Mouse (Mus musculus) embryonic facial prominence, embryonic 11.5 days (tissue): Measurements from ENCODE around the gene Ctsa. TPM values are rescaled to one million over a fixed set of nuclear protein-coding genes. Genes with fewer than 3 reads are reported as not detected.
"Not testable (repeated sequence)": the region's sequence is repeated elsewhere in the genome, so short reads cannot be mapped to it uniquely, and the experiment has no call there.

Experiments used
- ATAC-seq: fragments of 200-750 bp; cut with Nextera tagmentation; replicated peaks from 2 replicates; pipeline ENCODE4 v1.8.0; 2017; ENCODE audit warnings: low read depth; ENCODE audit not compliant: insufficient number of reproducible peaks, low FRiP score, low TSS enrichment
- DNase-seq: peaks from one replicate; pipeline ENCODE4 v3.0.0-alpha.2; 2015; ENCODE audit warnings: low spot score
- H3K27ac ChIP-seq: fragments of 300-500 bp; sonication (generic); replicated peaks from 2 replicates; pipeline ENCODE4 v1.5.1; 2014; ENCODE audit warnings: mild to moderate bottlenecking, low read depth, low read length, control low read depth
- H3K27me3 ChIP-seq: fragments of 300-500 bp; sonication (generic); 2 replicates; pipeline ENCODE4 v1.6.1; 2014; ENCODE audit warnings: mild to moderate bottlenecking, low read length, moderate library complexity, mixed read lengths; ENCODE audit not compliant: control insufficient read depth, insufficient read depth
- H3K36me3 ChIP-seq: fragments of 300-500 bp; sonication (generic); replicated peaks from 2 replicates; pipeline ENCODE4 v1.6.1; 2014; ENCODE audit warnings: low read depth, mild to moderate bottlenecking, low read length, moderate library complexity, mixed read lengths; ENCODE audit not compliant: control insufficient read depth, insufficient read depth
- H3K4me1 ChIP-seq: fragments of 300-500 bp; sonication (generic); 2 replicates; pipeline ENCODE4 v1.6.1; 2014; ENCODE audit warnings: low read length, mixed read lengths; ENCODE audit not compliant: control insufficient read depth, insufficient read depth
- H3K4me2 ChIP-seq: fragments of 300-500 bp; sonication (generic); 2 replicates; pipeline ENCODE4 v1.6.1; 2014; ENCODE audit warnings: low read depth, mild to moderate bottlenecking, control low read depth, low read length, moderate library complexity
- H3K4me3 ChIP-seq: fragments of 300-500 bp; sonication (generic); 2 replicates; pipeline ENCODE4 v1.5.1; 2014; ENCODE audit warnings: low read depth, low read length, control low read depth
- H3K9ac ChIP-seq: fragments of 300-500 bp; sonication (generic); replicated peaks from 2 replicates; pipeline ENCODE4 v1.6.1; 2014; ENCODE audit warnings: mild to moderate bottlenecking, control low read depth, low read length
- H3K9me3 ChIP-seq: fragments of 300-500 bp; sonication (generic); replicated peaks from 2 replicates; pipeline ENCODE4 v1.6.1; 2016; ENCODE audit warnings: mild to moderate bottlenecking, low read length, inconsistent platforms, mixed read lengths; ENCODE audit not compliant: control insufficient read depth
- WGBS: fragments of 180-500 bp; shearing (Covaris S2); extraction: QIAGEN DNeasy Blood & Tissue Kit; methylation state at CpG from one replicate; pipeline ENCODE4 v1.1.7; 2014; 5-methylcytosine and 5-hydroxymethylcytosine counted together
- polyA plus RNA-seq: library from polyadenylated mRNA; unstranded; fragments of >200 nt; fragmentation: Nextera tagmentation; extraction: Ambion mirVana; gene quantifications from 2 replicates; pipeline ENCODE4 v1.2.1, GENCODE M21; 2014

The Ctsa gene
- polyA plus RNA-seq, 1 experiment from 2014 or later, result 102 TPM

- not testable (repeated sequence) for H3K27me3 ChIP-seq, H3K9me3 ChIP-seq, DNase-seq, ATAC-seq, H3K4me2 ChIP-seq, H3K27ac ChIP-seq, H3K9ac ChIP-seq, H3K4me1 ChIP-seq, H3K36me3 ChIP-seq, H3K4me3 ChIP-seq
- 77% methylated on average over 11 of the region's 11 CpGs for WGBS
These were observed 44.9 kb downstream of the Ctsa start for GRCm38 (mm10) chr2:164877376-164878215.

GRCm38 (mm10) chr2:164878509-164879227 lies 46.0 kb downstream of the Ctsa start:
- Histone ChIP-seq H3K9ac (peak overlapping the region; percentile 100), H3K4me1 (no peaks in the 10 kb centered on the region), H3K27ac (peak overlapping the region; percentile 100), H3K27me3 (no peaks in the 10 kb centered on the region), H3K4me3 (peak overlapping the region; percentile 95), H3K9me3 (no peaks in the 10 kb centered on the region), H3K36me3 (no peaks in the 10 kb centered on the region), H3K4me2 (peak overlapping the region; percentile 91)
- 0 out of 2 replicates have a peak, but pooled peaks have one; percentile 21 for ATAC-seq
- peak; percentile 54 for DNase-seq
- 2% methylated on average over 28 of the region's 28 CpGs for WGBS

- WGBS, result under 1% methylated on average over 31 of the region's 40 CpGs
- Histone ChIP-seq H3K4me2 (peak within 1 kb of the TSS; percentile 91), H3K36me3 (no peaks in the 10 kb centered on the region; the same call in 1 of the 2 replicates), H3K9me3 (no peaks in the 10 kb centered on the region), H3K4me1 (no peaks in the 10 kb centered on the region), H3K4me3 (peak within 1 kb of the TSS; percentile 95), H3K27me3 (no peaks in the 10 kb centered on the region), H3K9ac (peak within 1 kb of the TSS; percentile 100), H3K27ac (peak within 1 kb of the TSS; percentile 100)
- DNase-seq, result peak; percentile 95
- peak; percentile 78 for ATAC-seq
These were observed 46.5 kb downstream of the Ctsa start, which contains the start of gene Pcif1 for GRCm38 (mm10) chr2:164879228-164879567. Gene Pcif1 (plus strand): TSS chr2:164879304.

GRCm38 (mm10) chr2:164879568-164880277 lies 47.0 kb downstream of the Ctsa start:
- Histone ChIP-seq H3K27ac (peak overlapping the region; percentile 100), H3K27me3 (no peaks in the 10 kb centered on the region), H3K4me2 (peak overlapping the region; percentile 91), H3K36me3 (no peaks in the 10 kb centered on the region; the same call in 1 of the 2 replicates), H3K9ac (peak overlapping the region; percentile 100), H3K4me3 (peak overlapping the region; percentile 95), H3K4me1 (no peaks in the 10 kb centered on the region), H3K9me3 (no peaks in the 10 kb centered on the region)
- DNase-seq, result peak; percentile 97
- WGBS, result under 1% methylated on average over 66 of the region's 72 CpGs
- peak; percentile 78 for ATAC-seq

- 67% methylated on average over 9 of the region's 9 CpGs for WGBS
- Histone ChIP-seq H3K4me2 (no peak overlapping the region; the same call in 1 of the 2 replicates), H3K9me3 (no peaks in the 10 kb centered on the region), H3K9ac (no peak overlapping the region), H3K27me3 (no peaks in the 10 kb centered on the region), H3K36me3 (no peaks in the 10 kb centered on the region; the same call in none of the 2 replicates), H3K4me1 (no peaks in the 10 kb centered on the region), H3K27ac (no peak overlapping the region), H3K4me3 (no peak overlapping the region)
- ATAC-seq, result no peak
- no peak for DNase-seq
These were observed 49.9 kb downstream of the Ctsa start for GRCm38 (mm10) chr2:164882619-164883018.

GRCm38 (mm10) chr2:164885788-164886187 lies 53.1 kb downstream of the Ctsa start:
- no peak overlapping the region for H3K4me2 ChIP-seq
- no peak overlapping the region for H3K9ac ChIP-seq
- H3K4me3 ChIP-seq, result no peak overlapping the region
- H3K36me3 ChIP-seq, result peaks cover 13% of the 10 kb centered on the region
- no peak overlapping the region for H3K27ac ChIP-seq
- no peaks in the 10 kb centered on the region for H3K27me3 ChIP-seq
- no peaks in the 10 kb centered on the region for H3K9me3 ChIP-seq
- DNase-seq, result no peak
- no peak for ATAC-seq
- WGBS, result 94% methylated on average over 7 of the region's 7 CpGs
- H3K4me1 ChIP-seq, result no peaks in the 10 kb centered on the region

- ATAC-seq (no peak), DNase-seq (no peak)
- WGBS, result 94% methylated on average over 10 of the region's 10 CpGs
- Histone ChIP-seq H3K27ac (no peak overlapping the region), H3K9ac (no peak overlapping the region), H3K9me3 (no peaks in the 10 kb centered on the region), H3K4me1 (no peaks in the 10 kb centered on the region), H3K4me3 (no peak overlapping the region), H3K36me3 (peaks cover 20% of the 10 kb centered on the region), H3K4me2 (no peak overlapping the region), H3K27me3 (no peaks in the 10 kb centered on the region)
These were observed 53.9 kb downstream of the Ctsa start for GRCm38 (mm10) chr2:164886617-164887016.
